ENCODE assay signal across 8 mouse cellular contexts in the genomic region with DNA sequence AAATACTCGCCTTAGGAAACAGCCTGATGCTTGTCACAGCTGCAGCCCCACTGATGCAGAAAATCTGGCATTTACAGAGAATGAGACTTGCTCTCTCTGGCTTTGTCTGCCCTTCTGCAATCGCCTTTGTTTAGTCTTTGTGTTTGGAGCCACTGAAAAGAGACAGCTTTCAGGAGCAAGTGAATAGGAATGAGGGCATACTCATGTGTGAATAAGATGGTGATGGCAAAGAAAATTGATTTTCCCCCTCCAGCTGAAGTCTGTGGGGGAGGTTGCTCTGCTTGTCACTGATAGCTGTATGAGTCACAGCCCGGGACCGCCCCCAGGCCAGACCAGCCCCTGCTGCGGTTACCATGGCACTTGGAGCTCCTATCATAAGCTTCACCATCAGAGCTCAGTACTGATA.
DNase-seq lines count a peak whose midpoint lies in the region; ATAC-seq and TF ChIP-seq lines count a peak whose summit lies in the region.

No protein-coding gene starts in this region.

- no peak overlapping the region for H3K9ac ChIP-seq in intestine, embryonic 14.5 days (ENCODE audit: low read length)
- no peak overlapping the region for H3K9ac ChIP-seq in intestine, postnatal 0 days (ENCODE audit: low read depth, low read length)
- no peak overlapping the region for H3K9ac ChIP-seq in hindbrain, postnatal 0 days (replicated peaks; ENCODE audit: low read length)
- H3K9ac ChIP-seq in lung, embryonic 15.5 days, result no peak overlapping the region

- H3K27ac ChIP-seq in intestine, embryonic 14.5 days (ENCODE audit: low read depth), result no peak overlapping the region; the same call in 1 of the 2 replicates
- H3K27ac ChIP-seq in intestine, postnatal 0 days (ENCODE audit: low read depth, low read length), result no peak overlapping the region
- peak overlapping the region; percentile 77 for H3K27ac ChIP-seq in hindbrain, postnatal 0 days
- peak overlapping the region; percentile 24; the same call in 1 of the 2 replicates for H3K27ac ChIP-seq in lung, embryonic 15.5 days

- 16% methylated on average over 5 of the region's 5 CpGs for WGBS in intestine, embryonic 14.5 days
- 17% methylated on average over 5 of the region's 5 CpGs for WGBS in intestine, postnatal 0 days
- WGBS in hindbrain, postnatal 0 days, result 5% methylated on average over 5 of the region's 5 CpGs
- 21% methylated on average over 5 of the region's 5 CpGs for WGBS in lung, embryonic 15.5 days

- ATAC-seq in intestine, embryonic 14.5 days (replicated peaks; ENCODE audit: low FRiP score, low TSS enrichment, low read depth), result peak; percentile 83; the same call in 1 of the 2 replicates
- ATAC-seq in intestine, postnatal 0 days, result no peak
- ATAC-seq in hindbrain, postnatal 0 days, result peak; percentile 99
- ATAC-seq in lung, embryonic 15.5 days (ENCODE audit: borderline replicate concordance, extremely low read depth, low FRiP score, low TSS enrichment), result peak; percentile 82

- TF ChIP-seq CTCF in intestine, postnatal 0 days (IDR thresholded peaks at IDR 0.05; ENCODE audit: low read depth), result no peak
- no peak for TF ChIP-seq CTCF in hindbrain, postnatal 0 days (IDR thresholded peaks at IDR 0.05; ENCODE audit: low read depth)

- no peaks in the 10 kb centered on the region for H3K9me3 ChIP-seq in intestine, embryonic 14.5 days (ENCODE audit: control insufficient read depth, low read length)
- H3K9me3 ChIP-seq in intestine, postnatal 0 days (ENCODE audit: control insufficient read depth), result no peaks in the 10 kb centered on the region
- no peaks in the 10 kb centered on the region for H3K9me3 ChIP-seq in hindbrain, postnatal 0 days (ENCODE audit: low read length)
- no peaks in the 10 kb centered on the region for H3K9me3 ChIP-seq in lung, embryonic 15.5 days

- H3K4me3 ChIP-seq in intestine, embryonic 14.5 days (ENCODE audit: low read depth, low read length), result no peak overlapping the region
- no peak overlapping the region for H3K4me3 ChIP-seq in intestine, postnatal 0 days (ENCODE audit: low read depth, low read length)
- no peak overlapping the region for H3K4me3 ChIP-seq in hindbrain, postnatal 0 days (ENCODE audit: low read length)
- H3K4me3 ChIP-seq in lung, embryonic 15.5 days, result no peak overlapping the region

- DNase-seq in intestine, embryonic 14.5 days (ENCODE audit: low spot score), result no peak
- peak; percentile 23 for DNase-seq in cerebellum, adult 9-11 months
- peak; percentile 80 to 93 for DNase-seq in frontal cortex, postnatal 10 days (ENCODE audit: low spot score in 2 of 2)
- DNase-seq in hindbrain, postnatal 0 days (ENCODE audit: low spot score), result peak; percentile 93
- peak; percentile 45 for DNase-seq in retina, postnatal 7 days (ENCODE audit: low read depth, low spot score)
- no peak for DNase-seq in thymus, postnatal 14 days

- 0 out of 2 replicates have a peak, but pooled peaks cover 5% of the 10 kb centered on the region for H3K4me1 ChIP-seq in intestine, embryonic 14.5 days (replicated peaks; ENCODE audit: control insufficient read depth, insufficient read depth, low read length)
- no peaks in the 10 kb centered on the region for H3K4me1 ChIP-seq in intestine, postnatal 0 days (replicated peaks; ENCODE audit: control insufficient read depth, insufficient read depth, low read length)
- peaks cover 10% of the 10 kb centered on the region for H3K4me1 ChIP-seq in hindbrain, postnatal 0 days (ENCODE audit: insufficient read depth, low read length)
- no peaks in the 10 kb centered on the region; the same call in 1 of the 2 replicates for H3K4me1 ChIP-seq in lung, embryonic 15.5 days

- no peaks in the 10 kb centered on the region for H3K27me3 ChIP-seq in intestine, embryonic 14.5 days (replicated peaks; ENCODE audit: control insufficient read depth, insufficient read depth, low read length)
- no peaks in the 10 kb centered on the region for H3K27me3 ChIP-seq in intestine, postnatal 0 days (replicated peaks; ENCODE audit: control insufficient read depth, insufficient read depth, low read length)
- H3K27me3 ChIP-seq in hindbrain, postnatal 0 days (ENCODE audit: insufficient read depth, low read length), result no peaks in the 10 kb centered on the region
- no peaks in the 10 kb centered on the region for H3K27me3 ChIP-seq in lung, embryonic 15.5 days

- H3K4me2 ChIP-seq in intestine, embryonic 14.5 days (ENCODE audit: low read length), result no peak overlapping the region
- no peak overlapping the region for H3K4me2 ChIP-seq in intestine, postnatal 0 days (replicated peaks; ENCODE audit: low read depth)
- H3K4me2 ChIP-seq in hindbrain, postnatal 0 days (ENCODE audit: low read depth, low read length), result no peak overlapping the region
- H3K4me2 ChIP-seq in lung, embryonic 15.5 days, result no peak overlapping the region

- no peaks in the 10 kb centered on the region for H3K36me3 ChIP-seq in intestine, embryonic 14.5 days (ENCODE audit: control insufficient read depth, insufficient read depth, low read length)
- H3K36me3 ChIP-seq in intestine, postnatal 0 days (ENCODE audit: control insufficient read depth, insufficient read depth), result no peaks in the 10 kb centered on the region
- no peaks in the 10 kb centered on the region for H3K36me3 ChIP-seq in hindbrain, postnatal 0 days (ENCODE audit: insufficient read depth, low read length)
- no peaks in the 10 kb centered on the region for H3K36me3 ChIP-seq in lung, embryonic 15.5 days

Comparison
In these comparisons a context has a peak if more than half of its experiments do, and no peak if none do; other contexts are left out.
1. DNase-seq: peak in cerebellum, adult 9-11 months (single experiment), frontal cortex, postnatal 10 days (2 of 2), hindbrain, postnatal 0 days (single experiment) and retina, postnatal 7 days (single experiment); none in intestine, embryonic 14.5 days (single experiment) and thymus, postnatal 14 days (single experiment).
2. H3K27ac ChIP-seq: peak in hindbrain, postnatal 0 days (single experiment) and lung, embryonic 15.5 days (single experiment); none in intestine, embryonic 14.5 days (single experiment) and intestine, postnatal 0 days (single experiment).